Mouse (Mus musculus): ENCODE results near the gene Sag. TPM values are rescaled to one million over a fixed set of nuclear protein-coding genes. Genes with fewer than 3 reads are reported as not detected.
A peak's percentile ranks its signal among the peaks of the same experiment; 100 is the strongest.

The Sag gene
- polyA plus RNA-seq, 1 experiment from 2014 or later, result 1.7 TPM

GRCm38 (mm10) chr1:87786251-87786650, 17.2 kb upstream of the Sag start:
- Histone ChIP-seq H3K27me3 (no peaks in the 10 kb centered on the region), H3K27ac (replicated peaks) (peak overlapping the region; percentile 39; the same call in 1 of the 2 replicates), H3K9me3 (no peaks in the 10 kb centered on the region), H3K9ac (no peak overlapping the region), H3K4me2 (no peak overlapping the region), H3K36me3 (peaks cover 83% of the 10 kb centered on the region), H3K4me1 (replicated peaks) (no peaks in the 10 kb centered on the region), H3K4me3 (no peak overlapping the region)
- WGBS, result 63% methylated on average over 7 of the region's 7 CpGs
- ATAC-seq (ENCODE audit: low FRiP score, low read depth), result peak; percentile 76; the same call in 1 of the 2 replicates

GRCm38 (mm10) chr1:87789665-87790064, 13.8 kb upstream of the Sag start:
- Histone ChIP-seq H3K9me3 (no peaks in the 10 kb centered on the region), H3K27me3 (no peaks in the 10 kb centered on the region), H3K4me1 (replicated peaks) (no peaks in the 10 kb centered on the region), H3K36me3 (peaks cover 73% of the 10 kb centered on the region), H3K4me2 (no peak overlapping the region), H3K9ac (no peak overlapping the region), H3K27ac (replicated peaks) (no peak overlapping the region), H3K4me3 (no peak overlapping the region)
- WGBS, result 93% methylated on average over 8 of the region's 8 CpGs
- no peak for ATAC-seq (ENCODE audit: low FRiP score, low read depth)

GRCm38 (mm10) chr1:87792438-87793137, 10.9 kb upstream of the Sag start:
- Histone ChIP-seq H3K4me2 (no peak overlapping the region), H3K27ac (replicated peaks) (no peak overlapping the region), H3K36me3 (peaks cover 45% of the 10 kb centered on the region), H3K4me1 (replicated peaks) (no peaks in the 10 kb centered on the region), H3K9me3 (no peaks in the 10 kb centered on the region), H3K27me3 (no peaks in the 10 kb centered on the region), H3K9ac (no peak overlapping the region), H3K4me3 (no peak overlapping the region)
- WGBS, result 90% methylated on average over 4 of the region's 4 CpGs
- ATAC-seq (ENCODE audit: low FRiP score, low read depth), result no peak

- WGBS, result 91% methylated on average over 6 of the region's 6 CpGs
- H3K4me3 ChIP-seq, result no peak overlapping the region
- peaks cover 40% of the 10 kb centered on the region for H3K36me3 ChIP-seq
Observed at GRCm38 (mm10) chr1:87793138-87793449, 10.4 kb upstream of the Sag start.

GRCm38 (mm10) chr1:87797702-87798101, 5.8 kb upstream of the Sag start:
- H3K9ac ChIP-seq, result no peak overlapping the region
- H3K4me2 ChIP-seq, result no peak overlapping the region
- H3K9me3 ChIP-seq, result no peaks in the 10 kb centered on the region
- H3K4me1 ChIP-seq (replicated peaks), result no peaks in the 10 kb centered on the region
- no peaks in the 10 kb centered on the region for H3K27me3 ChIP-seq
- no peak for ATAC-seq (ENCODE audit: low FRiP score, low read depth)
- WGBS, result 100% methylated on average over 1 of the region's 1 CpGs
- no peak overlapping the region for H3K27ac ChIP-seq (replicated peaks)
- no peak overlapping the region for H3K4me3 ChIP-seq
- H3K36me3 ChIP-seq, result peaks cover 7% of the 10 kb centered on the region

More at GRCm38 (mm10) chr1:87793138-87793449, 10.4 kb upstream of the Sag start:
- no peaks in the 10 kb centered on the region for H3K27me3 ChIP-seq
- no peak overlapping the region for H3K4me2 ChIP-seq
- no peak overlapping the region for H3K9ac ChIP-seq
- no peak for ATAC-seq (ENCODE audit: low FRiP score, low read depth)
- no peak overlapping the region for H3K27ac ChIP-seq (replicated peaks)
- no peaks in the 10 kb centered on the region for H3K4me1 ChIP-seq (replicated peaks)
- no peaks in the 10 kb centered on the region for H3K9me3 ChIP-seq

GRCm38 (mm10) chr1:87798306-87798705, 5.2 kb upstream of the Sag start:
- Histone ChIP-seq H3K27ac (replicated peaks) (no peak overlapping the region), H3K4me2 (no peak overlapping the region), H3K4me1 (replicated peaks) (no peaks in the 10 kb centered on the region), H3K9me3 (no peaks in the 10 kb centered on the region), H3K27me3 (no peaks in the 10 kb centered on the region), H3K9ac (no peak overlapping the region), H3K36me3 (peaks cover under 1% of the 10 kb centered on the region; the same call in 1 of the 2 replicates), H3K4me3 (no peak overlapping the region)
- 89% methylated on average over 2 of the region's 2 CpGs for WGBS
- no peak for ATAC-seq (ENCODE audit: low FRiP score, low read depth)

- Histone ChIP-seq H3K9ac (no peak overlapping the region), H3K4me1 (replicated peaks) (no peaks in the 10 kb centered on the region), H3K27ac (replicated peaks) (no peak overlapping the region), H3K27me3 (no peaks in the 10 kb centered on the region), H3K4me2 (no peak overlapping the region), H3K9me3 (no peaks in the 10 kb centered on the region), H3K36me3 (no peaks in the 10 kb centered on the region), H3K4me3 (no peak overlapping the region)
- 88% methylated on average over 1 of the region's 1 CpGs for WGBS
- ATAC-seq (ENCODE audit: low FRiP score, low read depth), result no peak
Observed at GRCm38 (mm10) chr1:87807751-87808150, 4.3 kb downstream of the Sag start.

- H3K9me3 ChIP-seq, result no peaks in the 10 kb centered on the region
- H3K36me3 ChIP-seq, result no peaks in the 10 kb centered on the region
- 0 out of 2 replicates have a peak, but pooled peaks cover 4% of the 10 kb centered on the region for H3K4me1 ChIP-seq (replicated peaks)
- H3K4me2 ChIP-seq, result no peak overlapping the region
- no peak overlapping the region for H3K27ac ChIP-seq (replicated peaks)
- no peak for ATAC-seq (ENCODE audit: low FRiP score, low read depth)
- no peak overlapping the region for H3K4me3 ChIP-seq
- 88% methylated on average over 7 of the region's 7 CpGs for WGBS
- no peak overlapping the region for H3K9ac ChIP-seq
- H3K27me3 ChIP-seq, result no peaks in the 10 kb centered on the region
Observed at GRCm38 (mm10) chr1:87811391-87811790, 7.9 kb downstream of the Sag start.

- no peak overlapping the region for H3K4me2 ChIP-seq
- no peaks in the 10 kb centered on the region for H3K27me3 ChIP-seq
- 0 out of 2 replicates have a peak, but pooled peaks cover 4% of the 10 kb centered on the region for H3K4me1 ChIP-seq (replicated peaks)
- H3K9me3 ChIP-seq, result no peaks in the 10 kb centered on the region
- no peaks in the 10 kb centered on the region for H3K36me3 ChIP-seq
- H3K27ac ChIP-seq (replicated peaks), result no peak overlapping the region
- H3K4me3 ChIP-seq, result no peak overlapping the region
- H3K9ac ChIP-seq, result no peak overlapping the region
- no peak for ATAC-seq (ENCODE audit: low FRiP score, low read depth)
- 80% methylated on average over 10 of the region's 10 CpGs for WGBS
Observed at GRCm38 (mm10) chr1:87812061-87812460, 8.6 kb downstream of the Sag start.

- Histone ChIP-seq H3K9ac (no peak overlapping the region), H3K9me3 (no peaks in the 10 kb centered on the region), H3K27me3 (no peaks in the 10 kb centered on the region), H3K4me3 (no peak overlapping the region), H3K36me3 (no peaks in the 10 kb centered on the region), H3K27ac (replicated peaks) (no peak overlapping the region), H3K4me1 (replicated peaks) (0 out of 2 replicates have a peak, but pooled peaks cover 4% of the 10 kb centered on the region), H3K4me2 (no peak overlapping the region)
- WGBS, result 59% methylated on average over 6 of the region's 6 CpGs
- no peak for ATAC-seq (ENCODE audit: low FRiP score, low read depth)
Observed at GRCm38 (mm10) chr1:87813155-87813554, 9.7 kb downstream of the Sag start.

GRCm38 (mm10) chr1:87813681-87814080, 10.2 kb downstream of the Sag start:
- WGBS, result 81% methylated on average over 7 of the region's 7 CpGs
- H3K4me2 ChIP-seq, result no peak overlapping the region
- H3K27ac ChIP-seq (replicated peaks), result no peak overlapping the region
- no peak for ATAC-seq (ENCODE audit: low FRiP score, low read depth)
- H3K9me3 ChIP-seq, result no peaks in the 10 kb centered on the region
- no peak overlapping the region for H3K9ac ChIP-seq
- H3K27me3 ChIP-seq, result no peaks in the 10 kb centered on the region
- no peak overlapping the region for H3K4me3 ChIP-seq
- no peaks in the 10 kb centered on the region for H3K36me3 ChIP-seq
- 0 out of 2 replicates have a peak, but pooled peaks cover 4% of the 10 kb centered on the region for H3K4me1 ChIP-seq (replicated peaks)

GRCm38 (mm10) chr1:87824420-87824995, 21.0 kb downstream of the Sag start:
- H3K4me2 ChIP-seq, result no peak overlapping the region
- WGBS, result 92% methylated on average over 10 of the region's 10 CpGs
- no peak for ATAC-seq (ENCODE audit: low FRiP score, low read depth)

More at GRCm38 (mm10) chr1:87824420-87824995, 21.0 kb downstream of the Sag start:
- H3K27me3 ChIP-seq, result no peaks in the 10 kb centered on the region
- no peak overlapping the region for H3K27ac ChIP-seq (replicated peaks)
- H3K9me3 ChIP-seq, result no peaks in the 10 kb centered on the region
- H3K4me3 ChIP-seq, result no peak overlapping the region
- H3K36me3 ChIP-seq, result no peaks in the 10 kb centered on the region
- no peaks in the 10 kb centered on the region for H3K4me1 ChIP-seq (replicated peaks)
- no peak overlapping the region for H3K9ac ChIP-seq

All from hindbrain, embryonic 15.5 days (tissue).